Mouse (Mus musculus) heart, embryonic 15.5 days (tissue): ENCODE data around the gene Dek. TPM values are rescaled to one million over a fixed set of nuclear protein-coding genes. Genes with fewer than 3 reads are reported as not detected.

Experiments
- ATAC-seq: fragments of 200-750 bp; cut with Nextera tagmentation; replicated peaks from 2 replicates; pipeline ENCODE4 v1.8.0; 2017; ENCODE audit warnings: low read depth, moderate TSS enrichment; ENCODE audit not compliant: insufficient number of reproducible peaks, insufficient read depth, low FRiP score
- H3K27ac ChIP-seq: fragments of 300-500 bp; sonication (generic); 2 replicates; pipeline ENCODE4 v1.5.1; 2015; ENCODE audit warnings: mild to moderate bottlenecking, inconsistent platforms
- H3K27me3 ChIP-seq: fragments of 300-500 bp; sonication (generic); 2 replicates; pipeline ENCODE4 v1.6.1; 2015; ENCODE audit warnings: inconsistent platforms
- H3K36me3 ChIP-seq: fragments of 300-500 bp; sonication (generic); 2 replicates; pipeline ENCODE4 v1.6.1; 2015; ENCODE audit warnings: mild to moderate bottlenecking, inconsistent platforms
- H3K4me1 ChIP-seq: fragments of 300-500 bp; sonication (generic); replicated peaks from 2 replicates; pipeline ENCODE4 v1.6.1; 2015; ENCODE audit warnings: inconsistent platforms
- H3K4me2 ChIP-seq: fragments of 300-500 bp; sonication (generic); 2 replicates; pipeline ENCODE4 v1.6.1; 2015; ENCODE audit warnings: inconsistent platforms, mild to moderate bottlenecking, moderate library complexity
- H3K4me3 ChIP-seq: fragments of 300-500 bp; sonication (generic); 2 replicates; pipeline ENCODE4 v1.5.1; 2015; ENCODE audit warnings: mild to moderate bottlenecking, inconsistent platforms
- H3K9ac ChIP-seq: fragments of 300-500 bp; sonication (generic); 2 replicates; pipeline ENCODE4 v1.6.1; 2015; ENCODE audit warnings: mild to moderate bottlenecking, inconsistent platforms
- H3K9me3 ChIP-seq: fragments of 300-500 bp; sonication (generic); replicated peaks from 2 replicates; pipeline ENCODE4 v1.6.1; 2016; ENCODE audit warnings: inconsistent platforms
- WGBS: fragments of 180-500 bp; shearing (Covaris S2); methylation state at CpG from one replicate; pipeline ENCODE4 v1.1.7; 2015; ENCODE audit warnings: mixed read lengths; 5-methylcytosine and 5-hydroxymethylcytosine counted together
- polyA plus RNA-seq: library from polyadenylated mRNA; unstranded; fragments of >200 nt; fragmentation: Nextera tagmentation; extraction: Ambion mirVana; gene quantifications from 2 replicates; pipeline ENCODE4 v1.2.1, GENCODE M21; 2015

The Dek gene
- 141 and 143 TPM in 2 replicates for polyA plus RNA-seq

GRCm38 (mm10) chr13:47105711-47106579 lies at the start of gene Dek:
TSS of gene Dek (minus strand) at chr13:47106201.
- WGBS, result under 1% methylated on average over 88 of the region's 129 CpGs
- Histone ChIP-seq H3K4me1 (peaks cover 34% of the 10 kb centered on the region), H3K27ac (peak within 1 kb of the TSS; percentile 100)

GRCm38 (mm10) chr13:47154866-47155265 lies 48.9 kb upstream of the Dek start:
- Histone ChIP-seq H3K9ac (no peak overlapping the region), H3K27me3 (no peaks in the 10 kb centered on the region), H3K4me3 (no peak overlapping the region), H3K36me3 (no peaks in the 10 kb centered on the region), H3K4me1 (no peaks in the 10 kb centered on the region), H3K4me2 (no peak overlapping the region), H3K27ac (no peak overlapping the region), H3K9me3 (no peaks in the 10 kb centered on the region)
- 76% methylated on average over 4 of the region's 4 CpGs for WGBS
- ATAC-seq, result no peak

More at GRCm38 (mm10) chr13:47105711-47106579, at the start of gene Dek:
- Histone ChIP-seq H3K36me3 (0 out of 2 replicates have a peak, but pooled peaks cover 3% of the 10 kb centered on the region), H3K4me3 (peak within 1 kb of the TSS; percentile 87), H3K9ac (peak within 1 kb of the TSS; percentile 86), H3K4me2 (peak within 1 kb of the TSS; percentile 76), H3K27me3 (no peaks in the 10 kb centered on the region), H3K9me3 (no peaks in the 10 kb centered on the region)
- peak; percentile 90 for ATAC-seq

GRCm38 (mm10) chr13:47153206-47153605 lies 47.2 kb upstream of the Dek start:
- Histone ChIP-seq H3K4me2 (no peak overlapping the region), H3K27ac (no peak overlapping the region), H3K9me3 (no peaks in the 10 kb centered on the region), H3K4me1 (peaks cover 10% of the 10 kb centered on the region), H3K27me3 (no peaks in the 10 kb centered on the region), H3K4me3 (no peak overlapping the region), H3K36me3 (no peaks in the 10 kb centered on the region), H3K9ac (no peak overlapping the region)
- no peak for ATAC-seq
- WGBS, result 77% methylated on average over 5 of the region's 5 CpGs

DNA sequence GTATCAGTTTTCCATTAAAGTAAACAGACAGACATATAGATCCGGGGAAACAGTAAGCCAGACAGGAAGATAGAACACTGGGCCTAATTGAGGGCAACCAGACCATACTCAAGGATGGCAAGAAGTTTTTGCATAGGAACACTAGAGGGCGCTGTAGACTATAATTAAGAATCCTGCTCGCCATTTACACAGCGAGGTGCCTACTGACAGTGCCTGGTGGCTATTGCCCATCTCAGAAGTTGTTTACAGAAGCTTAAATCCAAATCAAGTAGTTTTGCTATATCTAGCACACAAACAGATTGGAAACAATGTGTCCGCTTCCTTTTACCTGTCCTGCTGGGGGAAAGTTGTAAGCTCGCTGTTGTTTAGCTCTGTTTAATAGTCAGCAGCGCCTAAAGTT lies 46.4 kb upstream of the Dek start:
- ATAC-seq, result no peak
- H3K36me3 ChIP-seq, result no peaks in the 10 kb centered on the region
- no peak overlapping the region for H3K27ac ChIP-seq
- H3K9me3 ChIP-seq, result no peaks in the 10 kb centered on the region
- 31% methylated on average over 7 of the region's 7 CpGs for WGBS
- no peak overlapping the region for H3K4me2 ChIP-seq
- peaks cover 19% of the 10 kb centered on the region for H3K4me1 ChIP-seq
- no peak overlapping the region for H3K4me3 ChIP-seq
- H3K9ac ChIP-seq, result no peak overlapping the region
- H3K27me3 ChIP-seq, result no peaks in the 10 kb centered on the region

DNA sequence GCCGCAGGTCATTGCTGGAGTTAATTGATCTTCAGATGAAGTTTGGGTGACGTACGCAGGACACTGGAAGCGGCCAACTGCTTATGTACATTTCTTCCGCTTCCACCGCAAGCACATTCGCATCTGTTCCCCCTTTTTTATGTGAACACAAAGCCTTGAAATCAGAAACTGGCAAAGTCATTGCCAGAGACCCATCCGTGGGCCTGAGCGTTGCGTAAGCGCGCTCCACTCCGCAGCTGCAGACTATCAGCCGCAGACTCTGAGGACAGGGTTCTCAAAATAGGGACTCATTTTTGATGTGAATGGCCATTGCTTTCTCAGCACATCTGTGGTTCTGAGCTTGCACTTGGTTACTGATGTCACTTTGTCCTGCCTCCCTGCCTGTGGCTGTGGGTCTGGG lies 45.1 kb upstream of the Dek start:
- H3K4me2 ChIP-seq, result no peak overlapping the region
- H3K9me3 ChIP-seq, result no peaks in the 10 kb centered on the region
- ATAC-seq, result no peak
- H3K36me3 ChIP-seq, result no peaks in the 10 kb centered on the region
- H3K4me1 ChIP-seq, result peaks cover 31% of the 10 kb centered on the region
- H3K9ac ChIP-seq, result no peak overlapping the region
- no peak overlapping the region for H3K27ac ChIP-seq
- no peak overlapping the region for H3K4me3 ChIP-seq
- no peaks in the 10 kb centered on the region for H3K27me3 ChIP-seq
- 90% methylated on average over 14 of the region's 14 CpGs for WGBS

GRCm38 (mm10) chr13:47149993-47150392 lies 44.0 kb upstream of the Dek start:
- Histone ChIP-seq H3K9me3 (no peaks in the 10 kb centered on the region), H3K9ac (no peak overlapping the region), H3K4me2 (no peak overlapping the region), H3K27ac (no peak overlapping the region), H3K4me1 (peaks cover 42% of the 10 kb centered on the region), H3K4me3 (no peak overlapping the region), H3K36me3 (no peaks in the 10 kb centered on the region), H3K27me3 (no peaks in the 10 kb centered on the region)
- 87% methylated on average over 10 of the region's 10 CpGs for WGBS
- ATAC-seq, result no peak

DNA sequence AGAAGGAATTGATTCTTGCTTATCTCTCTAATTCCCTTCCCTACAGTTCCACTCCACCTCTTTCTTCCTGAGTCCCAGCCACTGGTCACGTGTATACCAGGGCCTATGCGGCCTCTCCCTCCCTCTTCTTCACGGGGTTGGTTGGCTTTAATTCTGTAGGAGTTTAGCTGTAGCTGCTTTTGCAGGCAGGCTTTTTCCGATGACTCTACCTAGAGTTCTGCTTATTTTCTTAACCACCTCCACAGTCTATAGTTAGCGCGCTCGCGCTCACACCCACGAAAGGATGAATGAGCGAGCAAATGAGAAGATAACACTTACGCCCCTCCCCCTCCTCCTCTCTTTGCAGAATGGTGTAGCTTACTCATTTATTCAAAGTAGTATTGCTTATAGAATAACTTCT lies 42.6 kb upstream of the Dek start:
- Histone ChIP-seq H3K4me3 (peak overlapping the region; percentile 34), H3K9ac (peak overlapping the region; percentile 13; the same call in 1 of the 2 replicates), H3K4me2 (peak overlapping the region; percentile 55), H3K27me3 (no peaks in the 10 kb centered on the region), H3K36me3 (no peaks in the 10 kb centered on the region), H3K9me3 (no peaks in the 10 kb centered on the region), H3K27ac (peak overlapping the region; percentile 70), H3K4me1 (peaks cover 48% of the 10 kb centered on the region)
- 25% methylated on average over 11 of the region's 11 CpGs for whole genome bisulfite sequencing
- ATAC-seq, result no peak

DNA sequence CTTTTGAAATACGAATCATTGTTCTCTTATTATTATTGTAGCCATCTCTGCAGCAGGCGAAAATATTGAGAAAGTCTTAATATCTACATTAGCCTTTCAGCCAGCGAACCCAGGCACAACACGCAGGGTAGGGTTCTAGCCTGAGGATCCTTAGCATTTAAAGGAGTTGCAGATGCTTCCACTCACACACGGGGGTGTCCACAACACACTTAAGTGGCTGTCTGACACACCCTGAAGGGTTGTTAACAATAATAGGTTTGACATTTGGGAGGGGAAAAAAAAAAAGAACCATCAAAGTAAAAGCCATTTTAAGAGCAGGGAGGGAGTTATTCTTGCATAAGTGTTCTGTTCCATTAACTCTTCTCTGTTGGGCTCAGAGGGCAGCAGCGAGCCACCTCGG lies 40.4 kb upstream of the Dek start:
- H3K27me3 ChIP-seq, result no peaks in the 10 kb centered on the region
- WGBS, result 44% methylated on average over 7 of the region's 7 CpGs
- H3K4me2 ChIP-seq, result peak overlapping the region; percentile 41
- no peaks in the 10 kb centered on the region for H3K36me3 ChIP-seq
- no peak for ATAC-seq
- H3K27ac ChIP-seq, result peak overlapping the region; percentile 73
- no peaks in the 10 kb centered on the region for H3K9me3 ChIP-seq
- H3K4me1 ChIP-seq, result peaks cover 56% of the 10 kb centered on the region
- H3K9ac ChIP-seq, result no peak overlapping the region
- H3K4me3 ChIP-seq, result no peak overlapping the region

DNA sequence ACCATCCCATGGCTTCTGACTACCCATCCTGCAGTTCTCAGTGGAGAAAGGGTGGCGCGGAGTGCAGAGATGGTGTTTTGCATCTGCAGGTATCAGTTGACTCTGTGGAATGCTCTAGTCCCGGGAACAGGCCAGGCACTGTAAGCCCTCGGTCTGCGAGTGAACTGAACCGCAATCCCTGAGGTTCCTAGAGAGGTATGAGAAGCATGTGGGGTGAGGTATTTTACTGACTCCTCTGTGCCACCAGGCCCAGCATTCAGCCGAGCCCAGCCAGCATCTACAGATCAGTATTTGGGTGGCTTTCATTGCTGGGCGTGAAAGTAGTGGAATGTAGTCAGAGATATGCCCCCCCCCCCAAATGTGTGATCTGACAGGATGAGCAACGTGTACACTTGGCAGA lies 39.9 kb upstream of the Dek start:
- H3K4me2 ChIP-seq, result peak overlapping the region; percentile 41
- H3K4me3 ChIP-seq, result no peak overlapping the region
- H3K9ac ChIP-seq, result no peak overlapping the region
- no peaks in the 10 kb centered on the region for H3K36me3 ChIP-seq
- H3K9me3 ChIP-seq, result no peaks in the 10 kb centered on the region
- H3K27me3 ChIP-seq, result no peaks in the 10 kb centered on the region
- H3K27ac ChIP-seq, result peak overlapping the region; percentile 73
- peaks cover 56% of the 10 kb centered on the region for H3K4me1 ChIP-seq
- no peak for ATAC-seq
- WGBS, result 26% methylated on average over 9 of the region's 9 CpGs

- H3K4me2 ChIP-seq, result no peak overlapping the region
- no peak for ATAC-seq
- peak overlapping the region; percentile 38 for H3K27ac ChIP-seq
These were observed 36.8 kb upstream of the Dek start for GRCm38 (mm10) chr13:47142764-47143163.

DNA sequence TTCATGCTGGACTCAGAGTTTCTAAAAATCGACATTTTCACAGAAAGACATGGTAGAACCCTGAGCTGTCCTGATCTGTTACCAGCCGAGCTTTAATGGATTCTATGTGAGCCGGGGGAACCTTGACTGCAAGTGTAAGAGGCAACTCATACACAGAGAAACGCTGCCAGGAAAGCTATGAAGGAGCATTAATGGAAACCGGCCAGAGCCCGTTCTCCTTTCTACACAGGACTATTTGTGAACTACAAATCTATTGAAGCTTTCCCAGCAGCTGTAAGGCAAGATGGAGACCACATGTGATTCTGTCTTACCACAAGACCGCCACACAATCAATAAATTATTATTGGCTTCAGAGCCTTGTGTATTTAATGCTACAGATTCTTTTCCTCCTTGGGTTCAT lies 29.7 kb upstream of the Dek start:
- 0 out of 2 replicates have a peak, but pooled peaks cover 4% of the 10 kb centered on the region for H3K36me3 ChIP-seq
- H3K4me2 ChIP-seq, result no peak overlapping the region
- no peaks in the 10 kb centered on the region for H3K4me1 ChIP-seq
- H3K27me3 ChIP-seq, result no peaks in the 10 kb centered on the region
- H3K4me3 ChIP-seq, result no peak overlapping the region
- WGBS, result 81% methylated on average over 7 of the region's 7 CpGs
- H3K9me3 ChIP-seq, result no peaks in the 10 kb centered on the region
- no peak overlapping the region for H3K27ac ChIP-seq
- ATAC-seq, result no peak
- no peak overlapping the region for H3K9ac ChIP-seq

More at GRCm38 (mm10) chr13:47142764-47143163, 36.8 kb upstream of the Dek start:
- Histone ChIP-seq H3K4me3 (no peak overlapping the region), H3K9me3 (no peaks in the 10 kb centered on the region), H3K9ac (no peak overlapping the region), H3K4me1 (peaks cover 41% of the 10 kb centered on the region), H3K36me3 (0 out of 2 replicates have a peak, but pooled peaks cover 4% of the 10 kb centered on the region), H3K27me3 (no peaks in the 10 kb centered on the region)
- 43% methylated on average over 6 of the region's 6 CpGs for WGBS
